Mouse (Mus musculus) thymus, adult 2 months (tissue): ENCODE data around the gene Slc22a1. TPM values are rescaled to one million over a fixed set of nuclear protein-coding genes. Genes with fewer than 3 reads are reported as not detected.

Experiments
- DNase-seq: peaks from one replicate; pipeline ENCODE4 v3.0.0; 2021
- H3K27ac ChIP-seq: fragments of 200-500 bp; 2 replicates; pipeline ENCODE4 v1.5.1; 2012; ENCODE audit warnings: low read length, control low read depth; ENCODE audit not compliant: control insufficient read depth, insufficient read depth
- H3K27me3 ChIP-seq: fragments of 200-500 bp; 2 replicates; pipeline ENCODE4 v1.6.1; 2012; ENCODE audit warnings: mild to moderate bottlenecking, low read length, moderate library complexity, mixed read lengths; ENCODE audit not compliant: control insufficient read depth, insufficient read depth
- H3K36me3 ChIP-seq: fragments of 200-500 bp; 2 replicates; pipeline ENCODE4 v1.6.1; 2012; ENCODE audit warnings: mild to moderate bottlenecking, low read length, moderate library complexity; ENCODE audit not compliant: control insufficient read depth, insufficient read depth
- H3K4me1 ChIP-seq: fragments of 200-500 bp; replicated peaks from 2 replicates; pipeline ENCODE4 v1.6.1; 2012; ENCODE audit warnings: low read length; ENCODE audit not compliant: control insufficient read depth, insufficient read depth
- H3K4me3 ChIP-seq: fragments of 200-500 bp; 2 replicates; pipeline ENCODE4 v1.5.1; 2012; ENCODE audit warnings: mild to moderate bottlenecking, low read length, control low read depth, moderate library complexity; ENCODE audit not compliant: control insufficient read depth, insufficient read depth
- CTCF ChIP-seq: fragments of 200-500 bp; IDR thresholded peaks from 2 replicates; pipeline ENCODE4 v1.5.1; 2012; ENCODE audit warnings: mild to moderate bottlenecking, control low read depth, low read length, moderate library complexity, borderline replicate concordance; ENCODE audit not compliant: control insufficient read depth, poor library complexity, insufficient read depth; ENCODE audit errors: extremely low read depth
- POLR2A ChIP-seq: fragments of 200-500 bp; IDR thresholded peaks from 2 replicates; pipeline ENCODE4 v1.6.1; 2012; ENCODE audit warnings: mild to moderate bottlenecking, low read length, control low read depth, moderate library complexity; ENCODE audit not compliant: control insufficient read depth, poor library complexity, insufficient read depth; ENCODE audit errors: extremely low read depth
- WGBS: fragments of 180-500 bp; shearing (Covaris S2); methylation state at CpG from one replicate; pipeline ENCODE4 v1.1.7; 2018; 5-methylcytosine and 5-hydroxymethylcytosine counted together
- polyA plus RNA-seq: library from polyadenylated mRNA; depleted of rRNA; stranded (reverse); fragments of >200 nt; gene quantifications from 2 replicates; pipeline ENCODE4 v1.2.3, GENCODE M21; 2012

The Slc22a1 gene
- polyA plus RNA-seq, 1 experiment = 0.80 TPM

GRCm38 (mm10) chr17:12673871-12674270, 1.8 kb downstream of the Slc22a1 start:
- Histone ChIP-seq H3K4me1 (peaks cover 6% of the 10 kb centered on the region), H3K4me3 (no peak overlapping the region), H3K36me3 (no peaks in the 10 kb centered on the region), H3K27ac (no peak overlapping the region), H3K27me3 (no peaks in the 10 kb centered on the region)
- no peak for DNase-seq
- TF ChIP-seq CTCF = no peak
- TF ChIP-seq POLR2A = no peak
- WGBS = 81% methylated on average over 3 of the region's 3 CpGs

DNA sequence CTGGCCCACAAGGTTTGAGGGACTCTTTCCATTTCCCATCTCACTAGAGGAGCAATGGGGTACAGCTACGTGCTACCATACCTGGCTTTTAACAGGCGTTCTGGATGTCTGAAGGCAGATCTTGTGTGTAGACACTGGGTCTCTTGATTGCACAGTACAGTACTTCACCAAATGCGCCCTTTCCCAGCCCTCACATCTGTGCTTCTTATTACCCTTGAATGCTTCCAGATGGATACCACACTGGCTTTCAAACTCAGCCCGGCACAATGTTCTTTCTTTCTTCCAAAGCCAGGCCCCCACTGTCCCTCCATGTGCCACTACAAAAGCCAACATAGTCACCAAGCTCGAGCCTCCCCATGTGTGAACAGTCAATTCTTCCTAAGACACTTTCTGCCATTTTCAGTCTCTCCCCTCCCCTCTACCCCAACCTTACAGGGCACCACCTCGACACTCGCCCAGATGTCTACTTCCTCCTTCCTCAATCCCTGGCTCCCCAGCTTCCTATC, 3.3 kb downstream of the Slc22a1 start:
- Histone ChIP-seq H3K4me3 (no peak overlapping the region), H3K27me3 (no peaks in the 10 kb centered on the region), H3K36me3 (no peaks in the 10 kb centered on the region), H3K4me1 (peaks cover 6% of the 10 kb centered on the region), H3K27ac (no peak overlapping the region)
- 76% methylated on average over 7 of the region's 7 CpGs for WGBS
- DNase-seq = no peak
- TF ChIP-seq CTCF (no peak), POLR2A (no peak)

DNA sequence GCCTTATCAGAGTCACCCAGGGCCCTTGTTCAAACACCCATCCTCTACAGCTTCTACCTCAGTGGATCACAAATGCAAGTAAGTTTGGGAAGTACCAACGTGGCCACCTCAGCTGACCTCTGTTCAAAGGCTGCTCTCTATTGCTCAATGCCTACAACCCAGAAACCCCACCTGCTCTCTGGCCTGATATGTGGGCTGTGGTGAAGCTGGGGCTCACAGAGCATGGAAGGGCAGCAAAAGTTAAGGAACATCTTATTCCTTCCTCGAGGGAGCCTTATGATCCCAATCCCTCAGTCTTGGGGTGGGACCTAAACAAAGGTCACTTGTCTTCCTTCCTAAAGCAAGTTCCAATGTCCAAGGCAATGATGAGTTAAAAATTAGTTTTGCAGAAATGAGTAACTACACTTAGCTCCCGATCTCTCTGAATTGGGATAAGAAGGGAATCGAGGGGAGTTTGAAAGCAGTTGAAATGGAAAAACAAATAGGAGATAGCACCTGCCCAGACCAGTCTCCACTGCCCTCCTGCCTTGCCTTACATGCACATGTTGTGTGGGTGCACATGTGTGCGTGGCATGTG, 4.5 kb downstream of the Slc22a1 start:
- H3K4me3 ChIP-seq = no peak overlapping the region
- H3K36me3 ChIP-seq = no peaks in the 10 kb centered on the region
- H3K4me1 ChIP-seq = peaks cover 6% of the 10 kb centered on the region
- no peaks in the 10 kb centered on the region for H3K27me3 ChIP-seq
- no peak overlapping the region for H3K27ac ChIP-seq
- DNase-seq = no peak
- 87% methylated on average over 5 of the region's 5 CpGs for WGBS
- TF ChIP-seq POLR2A = no peak
- TF ChIP-seq CTCF = no peak

DNA sequence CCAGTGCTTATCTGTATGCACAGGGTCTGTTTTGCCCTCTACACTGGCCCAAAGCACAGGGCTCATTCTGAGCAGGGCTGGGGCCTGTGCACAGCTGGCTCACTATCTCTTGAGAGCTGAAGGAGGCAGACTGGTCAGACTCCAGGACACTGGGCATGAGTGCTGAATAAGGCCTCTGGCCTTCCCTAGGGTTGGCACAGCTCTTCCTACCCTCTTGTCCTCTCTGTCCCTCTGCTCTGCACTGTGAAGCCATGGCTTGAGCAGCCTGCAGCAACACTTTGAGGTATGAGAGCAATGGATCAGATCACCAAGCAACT, 6.3 kb downstream of the Slc22a1 start:
- Histone ChIP-seq H3K36me3 (no peaks in the 10 kb centered on the region), H3K27ac (no peak overlapping the region), H3K4me1 (no peaks in the 10 kb centered on the region), H3K27me3 (no peaks in the 10 kb centered on the region), H3K4me3 (no peak overlapping the region)
- TF ChIP-seq POLR2A = no peak
- TF ChIP-seq CTCF = no peak
- no peak for DNase-seq

- no peak overlapping the region for H3K27ac ChIP-seq
- H3K4me3 ChIP-seq = no peak overlapping the region
- no peak for DNase-seq
- H3K36me3 ChIP-seq = no peaks in the 10 kb centered on the region
- no peaks in the 10 kb centered on the region for H3K4me1 ChIP-seq
- TF ChIP-seq POLR2A (no peak), CTCF (no peak)
- H3K27me3 ChIP-seq = no peaks in the 10 kb centered on the region
- WGBS = 89% methylated on average over 7 of the region's 7 CpGs
Observed at GRCm38 (mm10) chr17:12668478-12669362, 6.9 kb downstream of the Slc22a1 start.

DNA sequence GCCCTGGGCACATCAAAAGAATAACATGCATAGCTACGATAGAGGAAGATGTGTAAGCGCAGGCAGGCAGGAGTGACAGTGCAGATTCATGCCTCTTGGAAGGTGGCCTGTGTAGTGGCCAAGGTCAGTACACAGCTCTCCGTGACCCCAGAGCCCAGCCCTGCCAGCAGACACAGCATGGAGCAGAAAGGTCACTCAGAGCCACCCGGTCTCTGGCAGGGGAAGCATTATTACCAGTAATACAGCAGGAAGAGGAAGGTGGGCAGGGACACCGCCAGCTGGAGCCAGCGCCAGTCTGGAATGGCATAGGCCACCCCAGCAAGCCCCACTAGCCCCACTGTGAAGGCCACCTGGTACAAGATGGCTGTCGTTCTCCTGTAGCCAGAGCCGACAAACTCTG, 11.5 kb downstream of the Slc22a1 start:
- no peak overlapping the region for H3K27ac ChIP-seq
- no peak for DNase-seq
- no peaks in the 10 kb centered on the region for H3K36me3 ChIP-seq

More for the DNA sequence above, 11.5 kb downstream of the Slc22a1 start:
- H3K4me3 ChIP-seq = no peak overlapping the region
- no peak for TF ChIP-seq POLR2A
- TF ChIP-seq CTCF = no peak
- no peaks in the 10 kb centered on the region for H3K4me1 ChIP-seq
- 84% methylated on average over 8 of the region's 8 CpGs for WGBS
- H3K27me3 ChIP-seq = no peaks in the 10 kb centered on the region
